15 mouse cellular contexts compared by ENCODE assay signal in genomic region chr7:109637391-109637790, GRCm38 (mm10).
DNase-seq lines count a peak whose midpoint lies in the region; ATAC-seq and TF ChIP-seq lines count a peak whose summit lies in the region.
"Had no signal": no experiment of that assay in that cellular context is flagged by ENCODE, and none has a peak within 500 bp of the region (broad histone marks: within the 10 kb centered on the region; RNA-seq: fewer than 3 reads in every experiment).

No protein-coding gene starts in this region.

- peaks cover 57% of the 10 kb centered on the region for H3K4me1 ChIP-seq in heart, embryonic 13.5 days
- H3K4me1 ChIP-seq in liver, embryonic 12.5 days = peaks cover 61% of the 10 kb centered on the region
- H3K4me1 ChIP-seq: neural tube, embryonic 15.5 days had no signal

- ATAC-seq in heart, embryonic 13.5 days (ENCODE audit: extremely low read depth, insufficient number of reproducible peaks, low FRiP score, low TSS enrichment) = no peak
- ATAC-seq in Patski = peak; percentile 75
- no peak for ATAC-seq in liver, embryonic 12.5 days

- H3K27me3 ChIP-seq in heart, embryonic 13.5 days (replicated peaks) = no peaks in the 10 kb centered on the region
- H3K27me3 ChIP-seq in Patski = no peaks in the 10 kb centered on the region
- H3K27me3 ChIP-seq in liver, embryonic 12.5 days (replicated peaks) = no peaks in the 10 kb centered on the region
- H3K27me3 ChIP-seq: hindbrain, embryonic 13.5 days; lung, embryonic 15.5 days; neural tube, embryonic 15.5 days; stomach, embryonic 15.5 days had no signal

- peak; percentile 52 to 73 for DNase-seq in adrenal gland, adult (ENCODE audit: inconsistent age in 2 of 2, low spot score in 1 of 2)
- DNase-seq in adrenal gland, postnatal 10 days = no peak
- DNase-seq in heart, postnatal 4 days = no peak
- peak; percentile 96 for DNase-seq in Patski (ENCODE audit: low read depth, low spot score)
- DNase-seq in layer of hippocampus, adult 2 months (ENCODE audit: low spot score in 2 of 2) = no peak
- DNase-seq in thymus, postnatal 0 days (ENCODE audit: low spot score) = no peak
- DNase-seq: cerebellum, adult 2 months; layer of hippocampus, postnatal 36 days; midbrain, embryonic 14.5 days had no signal

- TF ChIP-seq CTCF in Patski (IDR thresholded peaks at IDR 0.05) = no peak
- no peak for TF ChIP-seq CTCF in layer of hippocampus, adult 2 months (conservative IDR thresholded peaks at IDR 0.05)

- peak overlapping the region; percentile 37 for H3K9ac ChIP-seq in heart, embryonic 13.5 days
- H3K9ac ChIP-seq in liver, embryonic 12.5 days = peak overlapping the region; percentile 60
- H3K9ac ChIP-seq: hindbrain, embryonic 13.5 days; lung, embryonic 15.5 days; neural tube, embryonic 15.5 days; stomach, embryonic 15.5 days had no signal

- POLR2A ChIA-PET in Patski (lab: Charles Lee) = interaction anchor here (0.5 to 1.5 kb wide), 8 partner anchors 15 to 159 kb away, joined by 3 to 5 read pairs (median 4); partner anchors contain the start of genes Akip1 and St5

- H3K4me2 ChIP-seq in heart, embryonic 13.5 days = peak overlapping the region; percentile 8
- peak overlapping the region; percentile 72 for H3K4me2 ChIP-seq in liver, embryonic 12.5 days
- H3K4me2 ChIP-seq: hindbrain, embryonic 13.5 days; lung, embryonic 15.5 days; neural tube, embryonic 15.5 days; stomach, embryonic 15.5 days had no signal

- H3K27ac ChIP-seq in heart, embryonic 13.5 days (replicated peaks) = peak overlapping the region; percentile 65
- H3K27ac ChIP-seq in liver, embryonic 12.5 days = peak overlapping the region; percentile 97
- H3K27ac ChIP-seq in layer of hippocampus, adult 2 months = no peak overlapping the region
- H3K27ac ChIP-seq: hindbrain, embryonic 13.5 days; lung, embryonic 15.5 days; neural tube, embryonic 15.5 days; stomach, embryonic 15.5 days had no signal

- in situ Hi-C loops in Patski (cut with MboI; ENCODE audit: low pct_unique_long_range_greater_than_20kb) = no loop called here

- WGBS in heart, embryonic 13.5 days = 38% methylated on average over 5 of the region's 5 CpGs
- 50% methylated on average over 5 of the region's 5 CpGs for WGBS in liver, embryonic 12.5 days (ENCODE audit: insufficient replicate concordance)

- H3K36me3 ChIP-seq in heart, embryonic 13.5 days = no peaks in the 10 kb centered on the region
- H3K36me3 ChIP-seq in liver, embryonic 12.5 days = no peaks in the 10 kb centered on the region
- H3K36me3 ChIP-seq: hindbrain, embryonic 13.5 days; lung, embryonic 15.5 days; neural tube, embryonic 15.5 days; stomach, embryonic 15.5 days had no signal

- CTCF ChIA-PET in Patski (lab: Charles Lee) = interaction anchor here (1.3 to 2.1 kb wide), 5 partner anchors 8 to 87 kb away, joined by 3 to 4 read pairs (median 4); partner anchors contain the start of gene BC051019

- no peaks in the 10 kb centered on the region for H3K9me3 ChIP-seq in heart, embryonic 13.5 days
- no peaks in the 10 kb centered on the region for H3K9me3 ChIP-seq in liver, embryonic 12.5 days (replicated peaks)
- H3K9me3 ChIP-seq: hindbrain, embryonic 13.5 days; lung, embryonic 15.5 days; neural tube, embryonic 15.5 days; stomach, embryonic 15.5 days had no signal

- no peak overlapping the region for H3K4me3 ChIP-seq in heart, embryonic 13.5 days
- H3K4me3 ChIP-seq in liver, embryonic 12.5 days = peak overlapping the region; percentile 37; the same call in 1 of the 2 replicates
- no peak overlapping the region for H3K4me3 ChIP-seq in layer of hippocampus, adult 2 months
- H3K4me3 ChIP-seq: hindbrain, embryonic 13.5 days; lung, embryonic 15.5 days; neural tube, embryonic 15.5 days; stomach, embryonic 15.5 days had no signal

Comparison
In these comparisons a context has a peak if more than half of its experiments do, and no peak if none do; other contexts are left out.
1. DNase-seq: peak in adrenal gland, adult (2 of 2) and Patski (single experiment); none in adrenal gland, postnatal 10 days (single experiment), heart, postnatal 4 days (single experiment), layer of hippocampus, adult 2 months (0 of 2) and thymus, postnatal 0 days (single experiment).